Mouse (Mus musculus) ES-Bruce4 (cell line): ENCODE data around the gene Ampd3.

ENCODE experiments used
- CTCF ChIP-seq: IDR thresholded peaks from one replicate; pipeline ENCODE4 v1.8.1; 2011; ENCODE audit warnings: low read depth, low read length
- EP300 ChIP-seq: IDR thresholded peaks from 2 replicates; pipeline ENCODE4 v1.6.1; 2011; ENCODE audit warnings: low read depth, low read length; ENCODE audit not compliant: insufficient read depth
- POLR2A ChIP-seq: IDR thresholded peaks from one replicate; pipeline ENCODE4 v1.8.1; 2011; ENCODE audit warnings: low read length; ENCODE audit not compliant: insufficient read depth

GRCm38 (mm10) chr7:110719857-110720256 is 48.1 kb upstream of the Ampd3 start:
- TF ChIP-seq CTCF = no peak
- no peak for TF ChIP-seq EP300
- TF ChIP-seq POLR2A = no peak
